Mouse (Mus musculus) megakaryocyte, embryonic 14.5 days (primary cell): ENCODE measurements around the gene Snn.

Experiments
- FLI1 ChIP-seq: IDR thresholded peaks from 2 replicates; pipeline ENCODE4 v1.6.1; 2012; ENCODE audit warnings: low read length, inconsistent platforms, mixed read lengths
- GATA1 ChIP-seq: IDR thresholded peaks from 3 replicates; pipeline ENCODE4 v1.6.1; 2012; ENCODE audit warnings: mixed read lengths, low read length, inconsistent platforms, borderline replicate concordance

GRCm38 (mm10) chr16:11064742-11065141, 4.0 kb downstream of the Snn start:
- TF ChIP-seq GATA1 (no peak), FLI1 (no peak)
